Mouse (Mus musculus) forebrain, postnatal 0 days (tissue): Measurements from ENCODE around the gene Gen1. TPM values are rescaled to one million over a fixed set of nuclear protein-coding genes. Genes with fewer than 3 reads are reported as not detected.

Experiments used
- ATAC-seq: fragments of 200-750 bp; cut with Nextera tagmentation; 2 replicates; pipeline ENCODE4 v1.8.0; 2017; ENCODE audit warnings: mild to moderate bottlenecking, moderate library complexity
- DNase-seq: peaks from one replicate; pipeline ENCODE4 v3.0.0-alpha.2; 2015
- H3K27ac ChIP-seq: fragments of 300-500 bp; sonication (generic); 2 replicates; pipeline ENCODE4 v1.5.1; 2014; ENCODE audit warnings: low read depth, mild to moderate bottlenecking, antibody characterized with exemption, low read length, moderate library complexity, mixed read lengths
- H3K27me3 ChIP-seq: fragments of 300-500 bp; sonication (generic); 2 replicates; pipeline ENCODE4 v1.6.1; 2014; ENCODE audit warnings: mild to moderate bottlenecking, low read length, mixed read lengths; ENCODE audit not compliant: insufficient read depth
- H3K36me3 ChIP-seq: fragments of 300-500 bp; sonication (generic); 2 replicates; pipeline ENCODE4 v1.6.1; 2014; ENCODE audit warnings: mild to moderate bottlenecking, moderate library complexity; ENCODE audit not compliant: insufficient read depth
- H3K4me1 ChIP-seq: fragments of 300-500 bp; sonication (generic); 2 replicates; pipeline ENCODE4 v1.6.1; 2014; ENCODE audit warnings: antibody characterized with exemption; ENCODE audit not compliant: insufficient read depth
- H3K4me2 ChIP-seq: fragments of 300-500 bp; sonication (generic); 2 replicates; pipeline ENCODE4 v1.6.1; 2014; ENCODE audit warnings: low read depth, mild to moderate bottlenecking, moderate library complexity
- H3K4me3 ChIP-seq: fragments of 300-500 bp; sonication (generic); 2 replicates; pipeline ENCODE4 v1.5.1; 2014; ENCODE audit warnings: low read depth, low read length, mixed read lengths
- H3K9ac ChIP-seq: fragments of 300-500 bp; sonication (generic); 2 replicates; pipeline ENCODE4 v1.6.1; 2014; ENCODE audit warnings: mild to moderate bottlenecking
- H3K9me3 ChIP-seq: fragments of 300-500 bp; sonication (generic); 2 replicates; pipeline ENCODE4 v1.6.1; 2016; ENCODE audit warnings: low read length
- CTCF ChIP-seq: sonication (generic); IDR thresholded peaks from 2 replicates; pipeline ENCODE4 v1.5.1; 2016; ENCODE audit warnings: antibody characterized with exemption, control low read depth, low read depth
- WGBS: fragments of 180-500 bp; shearing (Covaris S2); extraction: QIAGEN DNeasy Blood & Tissue Kit; methylation state at CpG from one replicate; pipeline ENCODE4 v1.1.7; 2014; 5-methylcytosine and 5-hydroxymethylcytosine counted together
- polyA plus RNA-seq: library from polyadenylated mRNA; unstranded; fragments of >200 nt; fragmentation: Nextera tagmentation; extraction: Ambion mirVana; gene quantifications from 2 replicates; pipeline ENCODE4 v1.2.1, GENCODE M21; 2015
- total RNA-seq: library from RNA; depleted of rRNA; stranded (reverse); fragments of >200 nt; gene quantifications from 2 replicates; pipeline ENCODE4 v1.2.3, GENCODE M21; 2014

The Gen1 gene
- total and polyA plus RNA-seq, 2 experiments from 2014 or later = 1.3 to 3.6 TPM

- Histone ChIP-seq H3K9me3 (no peaks in the 10 kb centered on the region), H3K9ac (no peak overlapping the region), H3K27me3 (no peaks in the 10 kb centered on the region), H3K4me1 (no peaks in the 10 kb centered on the region), H3K4me3 (no peak overlapping the region), H3K36me3 (peaks cover 35% of the 10 kb centered on the region), H3K4me2 (no peak overlapping the region), H3K27ac (no peak overlapping the region)
- DNase-seq (no peak), ATAC-seq (no peak)
- TF ChIP-seq CTCF = no peak
- WGBS = 91% methylated on average over 2 of the region's 2 CpGs
These were observed 16.0 kb upstream of the Gen1 start for GRCm38 (mm10) chr12:11281584-11281983.

- H3K9me3 ChIP-seq = no peaks in the 10 kb centered on the region
- no peak for TF ChIP-seq CTCF
- no peak overlapping the region for H3K4me3 ChIP-seq
- H3K9ac ChIP-seq = no peak overlapping the region
- H3K27me3 ChIP-seq = no peaks in the 10 kb centered on the region
- ATAC-seq (no peak), DNase-seq (no peak)
- WGBS = 93% methylated on average over 3 of the region's 3 CpGs
- no peak overlapping the region for H3K27ac ChIP-seq
- peaks cover 31% of the 10 kb centered on the region for H3K36me3 ChIP-seq
- H3K4me1 ChIP-seq = no peaks in the 10 kb centered on the region
- no peak overlapping the region for H3K4me2 ChIP-seq
These were observed 14.3 kb upstream of the Gen1 start for GRCm38 (mm10) chr12:11279886-11280285.

GRCm38 (mm10) chr12:11277207-11277606 is 11.6 kb upstream of the Gen1 start:
- WGBS = 92% methylated on average over 6 of the region's 6 CpGs
- ATAC-seq = no peak
- Histone ChIP-seq H3K9ac (no peak overlapping the region), H3K27ac (no peak overlapping the region), H3K4me3 (no peak overlapping the region), H3K4me2 (no peak overlapping the region), H3K9me3 (no peaks in the 10 kb centered on the region), H3K36me3 (peaks cover 38% of the 10 kb centered on the region), H3K4me1 (no peaks in the 10 kb centered on the region), H3K27me3 (no peaks in the 10 kb centered on the region)
- TF ChIP-seq CTCF = no peak
- no peak for DNase-seq

GRCm38 (mm10) chr12:11276632-11277031 is 11.0 kb upstream of the Gen1 start:
- Histone ChIP-seq H3K36me3 (peaks cover 37% of the 10 kb centered on the region), H3K9ac (no peak overlapping the region), H3K27me3 (no peaks in the 10 kb centered on the region), H3K27ac (no peak overlapping the region), H3K9me3 (no peaks in the 10 kb centered on the region), H3K4me1 (no peaks in the 10 kb centered on the region), H3K4me3 (no peak overlapping the region), H3K4me2 (no peak overlapping the region)
- ATAC-seq (no peak), DNase-seq (no peak)
- WGBS = 91% methylated on average over 2 of the region's 2 CpGs
- TF ChIP-seq CTCF = no peak

- DNase-seq (no peak), ATAC-seq (no peak)
- Histone ChIP-seq H3K9ac (no peak overlapping the region), H3K27me3 (no peaks in the 10 kb centered on the region), H3K4me1 (0 out of 2 replicates have a peak, but pooled peaks cover 6% of the 10 kb centered on the region), H3K27ac (no peak overlapping the region), H3K4me3 (no peak overlapping the region), H3K9me3 (no peaks in the 10 kb centered on the region), H3K36me3 (peaks cover 18% of the 10 kb centered on the region), H3K4me2 (no peak overlapping the region)
- TF ChIP-seq CTCF = no peak
- WGBS = 73% methylated on average over 1 of the region's 1 CpGs
These were observed 7.6 kb upstream of the Gen1 start for GRCm38 (mm10) chr12:11273185-11273584.

- no peak overlapping the region for H3K9ac ChIP-seq
- H3K27me3 ChIP-seq = no peaks in the 10 kb centered on the region
- WGBS = 95% methylated on average over 4 of the region's 4 CpGs
- ATAC-seq = no peak
- no peak for TF ChIP-seq CTCF
- no peak overlapping the region for H3K4me2 ChIP-seq
- H3K9me3 ChIP-seq = no peaks in the 10 kb centered on the region
- no peak overlapping the region for H3K27ac ChIP-seq
- no peak for DNase-seq
- 0 out of 2 replicates have a peak, but pooled peaks cover 12% of the 10 kb centered on the region for H3K4me1 ChIP-seq
- no peak overlapping the region for H3K4me3 ChIP-seq
- H3K36me3 ChIP-seq = peaks cover 18% of the 10 kb centered on the region
These were observed 7.0 kb upstream of the Gen1 start for GRCm38 (mm10) chr12:11272568-11272967.

- no peak for DNase-seq
- 3% methylated on average over 4 of the region's 4 CpGs for WGBS
- Histone ChIP-seq H3K9me3 (no peaks in the 10 kb centered on the region), H3K4me1 (0 out of 2 replicates have a peak, but pooled peaks cover 21% of the 10 kb centered on the region), H3K27ac (no peak overlapping the region), H3K27me3 (no peaks in the 10 kb centered on the region), H3K4me2 (peak overlapping the region; percentile 94), H3K9ac (peak overlapping the region; percentile 87), H3K4me3 (peak overlapping the region; percentile 88), H3K36me3 (no peaks in the 10 kb centered on the region)
- ATAC-seq = no peak
- TF ChIP-seq CTCF = no peak
These were observed 1.4 kb upstream of the Gen1 start for GRCm38 (mm10) chr12:11267030-11267429.
